Mouse (Mus musculus) lung, adult 2 months (tissue): ENCODE measurements around the gene Man2a1. TPM values are rescaled to one million over a fixed set of nuclear protein-coding genes. Genes with fewer than 3 reads are reported as not detected.

Source experiments
- DNase-seq: peaks from one replicate; pipeline ENCODE4 v3.0.0; 2022
- H3K4me1 ChIP-seq: fragments of 200-500 bp; 2 replicates; pipeline ENCODE4 v1.6.1; 2011; ENCODE audit warnings: low read length; ENCODE audit not compliant: control insufficient read depth, insufficient read depth
- H3K4me3 ChIP-seq: fragments of 200-500 bp; replicated peaks from 2 replicates; pipeline ENCODE3; 2011; ENCODE audit warnings: low read depth, mild to moderate bottlenecking, control low read depth, low read length; ENCODE audit errors: extremely low read depth
- CTCF ChIP-seq: fragments of 200-500 bp; IDR thresholded peaks from 2 replicates; pipeline ENCODE4 v1.5.1; 2011; ENCODE audit warnings: mild to moderate bottlenecking, low read length, control low read depth; ENCODE audit not compliant: insufficient read depth
- POLR2A ChIP-seq: fragments of 200-500 bp; IDR thresholded peaks from 2 replicates; pipeline ENCODE4 v1.6.1; 2011; ENCODE audit warnings: low read depth, mild to moderate bottlenecking, control low read depth, low read length, borderline replicate concordance; ENCODE audit errors: extremely low read depth
- WGBS: fragments of 180-500 bp; shearing (Covaris S2); methylation state at CpG from one replicate; pipeline ENCODE4 v1.1.7; 2018; 5-methylcytosine and 5-hydroxymethylcytosine counted together
- polyA plus RNA-seq: library from polyadenylated mRNA; depleted of rRNA; stranded (reverse); fragments of >200 nt; gene quantifications from 2 replicates; pipeline ENCODE4 v1.2.3, GENCODE M21; 2012

The Man2a1 gene
- polyA plus RNA-seq, 1 experiment = 16.9 TPM

GRCm38 (mm10) chr17:64725214-64725613, 124.7 kb downstream of the Man2a1 start:
- 93% methylated on average over 3 of the region's 3 CpGs for WGBS

GRCm38 (mm10) chr17:64726032-64726431, 125.5 kb downstream of the Man2a1 start:
- no peak for DNase-seq
- H3K4me1 ChIP-seq = peaks cover 2% of the 10 kb centered on the region
- no peak overlapping the region for H3K4me3 ChIP-seq
- 59% methylated on average over 7 of the region's 7 CpGs for WGBS
- TF ChIP-seq CTCF = no peak
- TF ChIP-seq POLR2A = no peak

More at GRCm38 (mm10) chr17:64725214-64725613, 124.7 kb downstream of the Man2a1 start:
- TF ChIP-seq POLR2A = no peak
- no peak for TF ChIP-seq CTCF
- Histone ChIP-seq H3K4me1 (peaks cover 2% of the 10 kb centered on the region), H3K4me3 (no peak overlapping the region)
- DNase-seq = no peak

- no peak for DNase-seq
- WGBS = 58% methylated on average over 4 of the region's 4 CpGs
- no peak overlapping the region for H3K4me3 ChIP-seq
- 0 out of 2 replicates have a peak, but pooled peaks cover 3% of the 10 kb centered on the region for H3K4me1 ChIP-seq
- TF ChIP-seq POLR2A (no peak), CTCF (no peak)
These were observed 135.0 kb downstream of the Man2a1 start for GRCm38 (mm10) chr17:64735492-64735891.

GRCm38 (mm10) chr17:64737918-64738317, 137.4 kb downstream of the Man2a1 start:
- H3K4me3 ChIP-seq = no peak overlapping the region
- 77% methylated on average over 1 of the region's 1 CpGs for WGBS
- H3K4me1 ChIP-seq = 0 out of 2 replicates have a peak, but pooled peaks cover 3% of the 10 kb centered on the region
- TF ChIP-seq POLR2A = no peak
- no peak for TF ChIP-seq CTCF
- DNase-seq = no peak

GRCm38 (mm10) chr17:64739129-64739528, 138.6 kb downstream of the Man2a1 start:
- H3K4me3 ChIP-seq = no peak overlapping the region
- DNase-seq = no peak
- TF ChIP-seq POLR2A = no peak
- TF ChIP-seq CTCF = no peak
- H3K4me1 ChIP-seq = 0 out of 2 replicates have a peak, but pooled peaks cover 3% of the 10 kb centered on the region
- 82% methylated on average over 6 of the region's 6 CpGs for WGBS

GRCm38 (mm10) chr17:64742715-64743605, 142.4 kb downstream of the Man2a1 start:
- H3K4me1 ChIP-seq = peaks cover 6% of the 10 kb centered on the region
- TF ChIP-seq CTCF (no peak), POLR2A (no peak)

GRCm38 (mm10) chr17:64743606-64744300, 143.2 kb downstream of the Man2a1 start:
- 91% methylated on average over 13 of the region's 13 CpGs for WGBS
- H3K4me1 ChIP-seq = peaks cover 6% of the 10 kb centered on the region
- no peak for TF ChIP-seq CTCF
- no peak overlapping the region for H3K4me3 ChIP-seq
- no peak for DNase-seq

More at GRCm38 (mm10) chr17:64742715-64743605, 142.4 kb downstream of the Man2a1 start:
- 82% methylated on average over 6 of the region's 6 CpGs for WGBS
- no peak overlapping the region for H3K4me3 ChIP-seq
- DNase-seq = no peak

- WGBS = 74% methylated on average over 8 of the region's 8 CpGs
- no peak for TF ChIP-seq CTCF
- no peak for TF ChIP-seq POLR2A
- peaks cover 6% of the 10 kb centered on the region for H3K4me1 ChIP-seq
- no peak overlapping the region for H3K4me3 ChIP-seq
- DNase-seq = no peak
These were observed 146.2 kb downstream of the Man2a1 start for GRCm38 (mm10) chr17:64746637-64747225.

GRCm38 (mm10) chr17:64747461-64747860, 146.9 kb downstream of the Man2a1 start:
- H3K4me1 ChIP-seq = peaks cover 6% of the 10 kb centered on the region
- H3K4me3 ChIP-seq = no peak overlapping the region
- 59% methylated on average over 5 of the region's 5 CpGs for WGBS
- no peak for DNase-seq
- TF ChIP-seq POLR2A (no peak), CTCF (no peak)

GRCm38 (mm10) chr17:64748131-64748530, 147.6 kb downstream of the Man2a1 start:
- no peak overlapping the region for H3K4me3 ChIP-seq
- WGBS = 54% methylated on average over 2 of the region's 2 CpGs
- peaks cover 6% of the 10 kb centered on the region for H3K4me1 ChIP-seq
- TF ChIP-seq POLR2A = no peak
- no peak for TF ChIP-seq CTCF
- no peak for DNase-seq
